Mouse (Mus musculus) hindbrain, embryonic 15.5 days (tissue): ENCODE measurements at regions not wholly inside any gene's neighbourhood (a gene's known extent, or its start where the extent isn't known, plus 50 kb on each side); places are given as distances from the start of the nearest gene placed in this dataset.
"Not testable (repeated sequence)": the region's sequence is repeated elsewhere in the genome, so short reads cannot be mapped to it uniquely, and the experiment has no call there.

Experiments used
- ATAC-seq: fragments of 200-750 bp; cut with Nextera tagmentation; 2 replicates; pipeline ENCODE4 v1.8.0; 2017; ENCODE audit warnings: low read depth, moderate number of reproducible peaks, moderate TSS enrichment; ENCODE audit not compliant: low FRiP score
- H3K27ac ChIP-seq: fragments of 300-500 bp; sonication (generic); replicated peaks from 2 replicates; pipeline ENCODE4 v1.5.1; 2015; ENCODE audit warnings: mild to moderate bottlenecking, inconsistent platforms
- H3K27me3 ChIP-seq: fragments of 300-500 bp; sonication (generic); 2 replicates; pipeline ENCODE4 v1.6.1; 2015; ENCODE audit warnings: control low read depth, inconsistent platforms
- H3K36me3 ChIP-seq: fragments of 300-500 bp; sonication (generic); 2 replicates; pipeline ENCODE4 v1.6.1; 2015; ENCODE audit warnings: control low read depth, inconsistent platforms
- H3K4me1 ChIP-seq: fragments of 300-500 bp; sonication (generic); replicated peaks from 2 replicates; pipeline ENCODE4 v1.6.1; 2015; ENCODE audit warnings: control low read depth, inconsistent platforms
- H3K4me2 ChIP-seq: fragments of 300-500 bp; sonication (generic); 2 replicates; pipeline ENCODE4 v1.6.1; 2015; ENCODE audit warnings: moderate library complexity, mild to moderate bottlenecking, inconsistent platforms
- H3K4me3 ChIP-seq: fragments of 300-500 bp; sonication (generic); 2 replicates; pipeline ENCODE4 v1.5.1; 2015; ENCODE audit warnings: mild to moderate bottlenecking, inconsistent platforms
- H3K9ac ChIP-seq: fragments of 300-500 bp; sonication (generic); 2 replicates; pipeline ENCODE4 v1.6.1; 2015; ENCODE audit warnings: inconsistent platforms
- H3K9me3 ChIP-seq: fragments of 300-500 bp; sonication (generic); 2 replicates; pipeline ENCODE4 v1.6.1; 2016; ENCODE audit warnings: control low read depth, inconsistent platforms
- WGBS: fragments of 180-500 bp; shearing (Covaris S2); methylation state at CpG from one replicate; pipeline ENCODE4 v1.1.7; 2015; 5-methylcytosine and 5-hydroxymethylcytosine counted together

GRCm38 (mm10) chr6:117701547-117701946, 139.4 kb upstream of the Zfp637 start:
- Histone ChIP-seq H3K27me3 (no peaks in the 10 kb centered on the region), H3K9me3 (no peaks in the 10 kb centered on the region), H3K4me3 (no peak overlapping the region), H3K4me1 (no peaks in the 10 kb centered on the region), H3K9ac (no peak overlapping the region), H3K36me3 (no peaks in the 10 kb centered on the region), H3K4me2 (no peak overlapping the region), H3K27ac (no peak overlapping the region)
- ATAC-seq, result no peak
- WGBS, result 84% methylated on average over 5 of the region's 5 CpGs

- Histone ChIP-seq H3K4me1 (no peaks in the 10 kb centered on the region), H3K36me3 (no peaks in the 10 kb centered on the region), H3K27ac (no peak overlapping the region), H3K4me2 (no peak overlapping the region), H3K27me3 (no peaks in the 10 kb centered on the region), H3K9ac (no peak overlapping the region), H3K9me3 (no peaks in the 10 kb centered on the region), H3K4me3 (no peak overlapping the region)
- WGBS, result 62% methylated on average over 2 of the region's 2 CpGs
- ATAC-seq, result no peak
These were observed 135.0 kb upstream of the Zfp637 start for GRCm38 (mm10) chr6:117706006-117706405.

GRCm38 (mm10) chr6:117709212-117709611, 131.8 kb upstream of the Zfp637 start:
- no peak overlapping the region for H3K4me3 ChIP-seq
- H3K27me3 ChIP-seq, result no peaks in the 10 kb centered on the region
- no peak overlapping the region for H3K4me2 ChIP-seq
- H3K27ac ChIP-seq, result no peak overlapping the region
- H3K36me3 ChIP-seq, result no peaks in the 10 kb centered on the region
- H3K9ac ChIP-seq, result no peak overlapping the region
- H3K9me3 ChIP-seq, result no peaks in the 10 kb centered on the region
- 75% methylated on average over 3 of the region's 3 CpGs for WGBS
- ATAC-seq, result no peak
- no peaks in the 10 kb centered on the region for H3K4me1 ChIP-seq

GRCm38 (mm10) chr6:117715056-117715777, 125.8 kb upstream of the Zfp637 start:
- Histone ChIP-seq H3K4me3 (no peak overlapping the region), H3K27ac (no peak overlapping the region), H3K9ac (no peak overlapping the region), H3K27me3 (no peaks in the 10 kb centered on the region), H3K36me3 (no peaks in the 10 kb centered on the region), H3K9me3 (no peaks in the 10 kb centered on the region), H3K4me2 (no peak overlapping the region), H3K4me1 (no peaks in the 10 kb centered on the region)
- WGBS, result 82% methylated on average over 6 of the region's 6 CpGs
- ATAC-seq, result no peak

- H3K27me3 ChIP-seq, H3K9me3 ChIP-seq, H3K4me3 ChIP-seq, H3K4me1 ChIP-seq, H3K9ac ChIP-seq, ATAC-seq, H3K4me2 ChIP-seq, H3K36me3 ChIP-seq, H3K27ac ChIP-seq: not testable (repeated sequence)
- 85% methylated on average over 7 of the region's 40 CpGs for WGBS
These were observed 124.6 kb upstream of the Zfp637 start for GRCm38 (mm10) chr6:117716422-117716821.

GRCm38 (mm10) chr6:117752338-117752737, 88.6 kb upstream of the Zfp637 start:
- not testable (repeated sequence) for H3K4me2 ChIP-seq, H3K9ac ChIP-seq, ATAC-seq, H3K9me3 ChIP-seq, H3K36me3 ChIP-seq, H3K4me3 ChIP-seq, H3K27ac ChIP-seq, H3K27me3 ChIP-seq, H3K4me1 ChIP-seq

GRCm38 (mm10) chr6:117755682-117756081, 85.3 kb upstream of the Zfp637 start:
- H3K27me3 ChIP-seq, H3K36me3 ChIP-seq, ATAC-seq, H3K9me3 ChIP-seq, H3K27ac ChIP-seq, H3K9ac ChIP-seq, H3K4me1 ChIP-seq, H3K4me2 ChIP-seq, H3K4me3 ChIP-seq: not testable (repeated sequence)
- 93% methylated on average over 2 of the region's 2 CpGs for WGBS

GRCm38 (mm10) chr6:117756176-117756575, 84.8 kb upstream of the Zfp637 start:
- Histone ChIP-seq H3K27ac (no peak overlapping the region), H3K9me3 (no peaks in the 10 kb centered on the region), H3K36me3 (no peaks in the 10 kb centered on the region), H3K4me3 (no peak overlapping the region), H3K9ac (no peak overlapping the region), H3K4me2 (no peak overlapping the region), H3K4me1 (no peaks in the 10 kb centered on the region), H3K27me3 (no peaks in the 10 kb centered on the region)
- 67% methylated on average over 9 of the region's 9 CpGs for WGBS
- no peak for ATAC-seq

- not testable (repeated sequence) for H3K4me3 ChIP-seq, H3K4me1 ChIP-seq, H3K27ac ChIP-seq, H3K9me3 ChIP-seq, H3K27me3 ChIP-seq, H3K36me3 ChIP-seq, H3K4me2 ChIP-seq, ATAC-seq, H3K9ac ChIP-seq
- WGBS, result 16% methylated on average over 6 of the region's 6 CpGs
These were observed 82.5 kb upstream of the Zfp637 start for GRCm38 (mm10) chr6:117758516-117758915.

GRCm38 (mm10) chr6:117771506-117771905, 69.5 kb upstream of the Zfp637 start:
- H3K27ac ChIP-seq, result no peak overlapping the region
- no peaks in the 10 kb centered on the region for H3K9me3 ChIP-seq
- no peak overlapping the region for H3K9ac ChIP-seq
- H3K36me3 ChIP-seq, result no peaks in the 10 kb centered on the region
- no peaks in the 10 kb centered on the region for H3K27me3 ChIP-seq
- no peak overlapping the region for H3K4me3 ChIP-seq
- H3K4me2 ChIP-seq, result no peak overlapping the region
- ATAC-seq, result no peak
- 86% methylated on average over 7 of the region's 7 CpGs for WGBS
- H3K4me1 ChIP-seq, result peaks cover 4% of the 10 kb centered on the region; the same call in 1 of the 2 replicates

GRCm38 (mm10) chr6:117772396-117772795, 68.6 kb upstream of the Zfp637 start:
- peaks cover 4% of the 10 kb centered on the region; the same call in 1 of the 2 replicates for H3K4me1 ChIP-seq
- no peak overlapping the region for H3K27ac ChIP-seq
- no peak overlapping the region for H3K4me3 ChIP-seq
- H3K9ac ChIP-seq, result no peak overlapping the region
- no peaks in the 10 kb centered on the region for H3K36me3 ChIP-seq
- no peak overlapping the region for H3K4me2 ChIP-seq
- no peaks in the 10 kb centered on the region for H3K27me3 ChIP-seq
- no peak for ATAC-seq
- no peaks in the 10 kb centered on the region for H3K9me3 ChIP-seq

- Histone ChIP-seq H3K9me3 (no peaks in the 10 kb centered on the region), H3K27me3 (no peaks in the 10 kb centered on the region), H3K4me1 (peaks cover 4% of the 10 kb centered on the region; the same call in 1 of the 2 replicates), H3K36me3 (no peaks in the 10 kb centered on the region), H3K4me2 (no peak overlapping the region), H3K27ac (peak overlapping the region; percentile 34; the same call in 1 of the 2 replicates), H3K4me3 (no peak overlapping the region), H3K9ac (no peak overlapping the region)
- ATAC-seq, result peak; percentile 71; the same call in 1 of the 2 replicates
- WGBS, result 71% methylated on average over 11 of the region's 11 CpGs
These were observed 65.5 kb upstream of the Zfp637 start for GRCm38 (mm10) chr6:117775304-117776050.
